Mouse (Mus musculus) embryonic facial prominence, embryonic 11.5 days (tissue): ENCODE results near the gene Jdp2. TPM values are rescaled to one million over a fixed set of nuclear protein-coding genes. Genes with fewer than 3 reads are reported as not detected.

Experiments used
- ATAC-seq: fragments of 200-750 bp; cut with Nextera tagmentation; replicated peaks from 2 replicates; pipeline ENCODE4 v1.8.0; 2017; ENCODE audit warnings: low read depth; ENCODE audit not compliant: insufficient number of reproducible peaks, low FRiP score, low TSS enrichment
- DNase-seq: peaks from one replicate; pipeline ENCODE4 v3.0.0-alpha.2; 2015; ENCODE audit warnings: low spot score
- H3K27ac ChIP-seq: fragments of 300-500 bp; sonication (generic); replicated peaks from 2 replicates; pipeline ENCODE4 v1.5.1; 2014; ENCODE audit warnings: mild to moderate bottlenecking, low read depth, low read length, control low read depth
- H3K27me3 ChIP-seq: fragments of 300-500 bp; sonication (generic); 2 replicates; pipeline ENCODE4 v1.6.1; 2014; ENCODE audit warnings: mild to moderate bottlenecking, low read length, moderate library complexity, mixed read lengths; ENCODE audit not compliant: control insufficient read depth, insufficient read depth
- H3K36me3 ChIP-seq: fragments of 300-500 bp; sonication (generic); replicated peaks from 2 replicates; pipeline ENCODE4 v1.6.1; 2014; ENCODE audit warnings: low read depth, mild to moderate bottlenecking, low read length, moderate library complexity, mixed read lengths; ENCODE audit not compliant: control insufficient read depth, insufficient read depth
- H3K4me1 ChIP-seq: fragments of 300-500 bp; sonication (generic); 2 replicates; pipeline ENCODE4 v1.6.1; 2014; ENCODE audit warnings: low read length, mixed read lengths; ENCODE audit not compliant: control insufficient read depth, insufficient read depth
- H3K4me2 ChIP-seq: fragments of 300-500 bp; sonication (generic); 2 replicates; pipeline ENCODE4 v1.6.1; 2014; ENCODE audit warnings: low read depth, mild to moderate bottlenecking, control low read depth, low read length, moderate library complexity
- H3K4me3 ChIP-seq: fragments of 300-500 bp; sonication (generic); 2 replicates; pipeline ENCODE4 v1.5.1; 2014; ENCODE audit warnings: low read depth, low read length, control low read depth
- H3K9ac ChIP-seq: fragments of 300-500 bp; sonication (generic); replicated peaks from 2 replicates; pipeline ENCODE4 v1.6.1; 2014; ENCODE audit warnings: mild to moderate bottlenecking, control low read depth, low read length
- H3K9me3 ChIP-seq: fragments of 300-500 bp; sonication (generic); replicated peaks from 2 replicates; pipeline ENCODE4 v1.6.1; 2016; ENCODE audit warnings: mild to moderate bottlenecking, low read length, inconsistent platforms, mixed read lengths; ENCODE audit not compliant: control insufficient read depth
- WGBS: fragments of 180-500 bp; shearing (Covaris S2); extraction: QIAGEN DNeasy Blood & Tissue Kit; methylation state at CpG from one replicate; pipeline ENCODE4 v1.1.7; 2014; 5-methylcytosine and 5-hydroxymethylcytosine counted together
- polyA plus RNA-seq: library from polyadenylated mRNA; unstranded; fragments of >200 nt; fragmentation: Nextera tagmentation; extraction: Ambion mirVana; gene quantifications from 2 replicates; pipeline ENCODE4 v1.2.1, GENCODE M21; 2014

Gene Jdp2
- polyA plus RNA-seq, 1 experiment from 2014 or later = 0.27 TPM

DNA sequence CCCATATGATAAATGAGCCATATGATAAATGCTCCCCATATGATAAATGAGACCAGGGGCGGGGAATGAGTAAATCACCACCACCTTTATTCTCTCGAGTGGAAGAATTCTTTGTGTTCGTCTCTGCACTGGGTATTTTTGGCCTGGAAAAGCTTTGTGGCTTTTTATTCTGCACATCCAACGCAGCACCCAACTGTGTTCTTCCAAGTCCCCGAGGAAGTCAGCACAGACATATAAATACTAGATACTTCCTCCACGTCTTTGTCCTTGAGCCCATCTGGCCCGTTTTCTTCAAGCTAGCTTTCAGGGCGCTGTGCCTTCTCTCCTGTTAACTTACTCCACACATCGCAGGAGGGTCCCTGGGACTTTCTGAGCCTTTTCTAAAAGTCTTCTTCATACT, 4.9 kb downstream of the Jdp2 start:
- Histone ChIP-seq H3K4me1 (no peaks in the 10 kb centered on the region), H3K9ac (no peak overlapping the region), H3K4me2 (no peak overlapping the region), H3K36me3 (no peaks in the 10 kb centered on the region), H3K9me3 (no peaks in the 10 kb centered on the region), H3K4me3 (no peak overlapping the region), H3K27me3 (peaks cover 3% of the 10 kb centered on the region), H3K27ac (no peak overlapping the region)
- WGBS = 83% methylated on average over 9 of the region's 9 CpGs
- no peak for DNase-seq
- ATAC-seq = no peak

DNA sequence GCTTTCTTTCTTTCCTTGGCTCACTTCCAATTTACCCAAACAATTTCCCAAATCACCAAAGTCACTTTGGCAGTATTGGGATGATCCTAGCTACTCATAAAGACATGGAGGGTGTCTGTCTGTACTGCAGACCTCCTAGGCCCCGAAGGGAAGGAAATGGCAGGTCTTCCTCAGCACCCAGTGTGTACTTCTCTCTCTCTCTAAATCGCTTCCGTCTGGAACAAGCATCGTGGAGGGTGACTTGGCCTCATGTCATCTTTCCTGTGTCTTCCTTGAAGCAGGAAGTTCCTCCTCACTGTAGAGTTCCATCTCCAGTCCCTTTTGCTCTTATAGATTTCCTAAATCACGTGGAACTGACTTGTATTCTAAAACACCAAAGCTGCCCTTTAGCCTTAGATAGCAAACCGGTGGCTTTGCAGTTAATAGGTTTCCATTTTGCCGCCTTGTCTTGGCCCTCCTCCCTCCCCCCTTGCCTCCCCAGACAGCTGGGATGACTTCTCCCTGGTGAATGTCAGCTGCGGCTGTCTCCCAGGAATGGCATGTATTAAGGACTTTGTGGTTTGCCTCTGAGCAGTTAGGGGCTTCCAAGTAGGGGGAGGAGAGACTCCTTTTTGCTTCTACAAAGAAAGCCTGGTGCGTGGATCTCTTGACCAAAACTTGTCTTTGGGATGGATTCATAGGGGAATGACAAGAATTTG, 5.6 kb downstream of the Jdp2 start:
- no peak for ATAC-seq
- no peaks in the 10 kb centered on the region for H3K36me3 ChIP-seq
- H3K9ac ChIP-seq = no peak overlapping the region
- peaks cover 3% of the 10 kb centered on the region; the same call in 1 of the 2 replicates for H3K27me3 ChIP-seq
- no peak overlapping the region for H3K27ac ChIP-seq
- H3K4me3 ChIP-seq = no peak overlapping the region
- 69% methylated on average over 9 of the region's 9 CpGs for WGBS
- no peak overlapping the region for H3K4me2 ChIP-seq
- no peaks in the 10 kb centered on the region for H3K4me1 ChIP-seq
- H3K9me3 ChIP-seq = no peaks in the 10 kb centered on the region
- no peak for DNase-seq

GRCm38 (mm10) chr12:85607519-85608449, 9.0 kb downstream of the Jdp2 start:
- Histone ChIP-seq H3K4me3 (no peak overlapping the region), H3K4me2 (no peak overlapping the region), H3K27me3 (no peaks in the 10 kb centered on the region), H3K27ac (no peak overlapping the region), H3K4me1 (no peaks in the 10 kb centered on the region), H3K9me3 (no peaks in the 10 kb centered on the region), H3K9ac (no peak overlapping the region), H3K36me3 (no peaks in the 10 kb centered on the region)
- ATAC-seq (no peak), DNase-seq (no peak)
- WGBS = 83% methylated on average over 14 of the region's 14 CpGs

GRCm38 (mm10) chr12:85610167-85610566, 11.3 kb downstream of the Jdp2 start:
- Histone ChIP-seq H3K9me3 (no peaks in the 10 kb centered on the region), H3K4me2 (no peak overlapping the region), H3K36me3 (no peaks in the 10 kb centered on the region), H3K4me1 (no peaks in the 10 kb centered on the region), H3K9ac (no peak overlapping the region), H3K27ac (no peak overlapping the region), H3K4me3 (no peak overlapping the region), H3K27me3 (no peaks in the 10 kb centered on the region)
- DNase-seq (no peak), ATAC-seq (no peak)
- WGBS = 81% methylated on average over 9 of the region's 9 CpGs

- Histone ChIP-seq H3K27me3 (no peaks in the 10 kb centered on the region), H3K4me3 (no peak overlapping the region), H3K36me3 (no peaks in the 10 kb centered on the region), H3K27ac (no peak overlapping the region), H3K9ac (no peak overlapping the region), H3K9me3 (no peaks in the 10 kb centered on the region), H3K4me2 (no peak overlapping the region), H3K4me1 (no peaks in the 10 kb centered on the region)
- WGBS = 54% methylated on average over 4 of the region's 4 CpGs
- DNase-seq (no peak), ATAC-seq (no peak)
Measured at GRCm38 (mm10) chr12:85614090-85614489, 15.3 kb downstream of the Jdp2 start.

- ATAC-seq (no peak), DNase-seq (no peak)
- no peaks in the 10 kb centered on the region for H3K36me3 ChIP-seq
- H3K27me3 ChIP-seq = no peaks in the 10 kb centered on the region
- no peak overlapping the region for H3K4me2 ChIP-seq
- WGBS = 81% methylated on average over 8 of the region's 8 CpGs
- no peaks in the 10 kb centered on the region for H3K4me1 ChIP-seq
- H3K4me3 ChIP-seq = no peak overlapping the region
- H3K27ac ChIP-seq = no peak overlapping the region
- no peak overlapping the region for H3K9ac ChIP-seq
- H3K9me3 ChIP-seq = no peaks in the 10 kb centered on the region
Measured at GRCm38 (mm10) chr12:85615486-85615885, 16.7 kb downstream of the Jdp2 start.

- no peak overlapping the region for H3K4me3 ChIP-seq
- H3K9ac ChIP-seq = no peak overlapping the region
- WGBS = 71% methylated on average over 9 of the region's 9 CpGs
- H3K9me3 ChIP-seq = no peaks in the 10 kb centered on the region
- H3K27me3 ChIP-seq = no peaks in the 10 kb centered on the region
- H3K27ac ChIP-seq = no peak overlapping the region
- H3K4me2 ChIP-seq = no peak overlapping the region
- DNase-seq (no peak), ATAC-seq (no peak)
- H3K4me1 ChIP-seq = no peaks in the 10 kb centered on the region
- no peaks in the 10 kb centered on the region for H3K36me3 ChIP-seq
Measured at GRCm38 (mm10) chr12:85617885-85618284, 19.1 kb downstream of the Jdp2 start.

- H3K4me1 ChIP-seq = no peaks in the 10 kb centered on the region
- no peaks in the 10 kb centered on the region for H3K27me3 ChIP-seq
- DNase-seq = no peak
- H3K36me3 ChIP-seq = no peaks in the 10 kb centered on the region
- H3K27ac ChIP-seq = no peak overlapping the region
- H3K4me2 ChIP-seq = no peak overlapping the region
- H3K4me3 ChIP-seq = no peak overlapping the region
- ATAC-seq = no peak
- 79% methylated on average over 5 of the region's 5 CpGs for WGBS
- no peaks in the 10 kb centered on the region for H3K9me3 ChIP-seq
- no peak overlapping the region for H3K9ac ChIP-seq
Measured at GRCm38 (mm10) chr12:85618430-85618829, 19.6 kb downstream of the Jdp2 start.
